Mouse (Mus musculus): ENCODE measurements around the gene Tra2a. TPM values are rescaled to one million over a fixed set of nuclear protein-coding genes. Genes with fewer than 3 reads are reported as not detected.

Tra2a gene
- 47.8 and 51.6 TPM in 2 replicates for polyA plus RNA-seq (2014; fragmentation: Nextera tagmentation; extraction: Ambion mirVana)

- no peaks in the 10 kb centered on the region for H3K27me3 ChIP-seq (ENCODE audit: insufficient read depth, low read length)
- H3K4me3 ChIP-seq (ENCODE audit: low read depth, low read length): peak within 1 kb of the TSS; percentile 100
- no peaks in the 10 kb centered on the region for H3K9me3 ChIP-seq (ENCODE audit: low read depth, low read length)
- WGBS: under 1% methylated on average over 39 of the region's 39 CpGs
- DNase-seq: peak; percentile 99
- peak within 1 kb of the TSS; percentile 100 for H3K9ac ChIP-seq
- ATAC-seq (ENCODE audit: insufficient read depth): peak; percentile 94
- H3K36me3 ChIP-seq (ENCODE audit: insufficient read depth): no peaks in the 10 kb centered on the region
- H3K4me1 ChIP-seq (ENCODE audit: insufficient read depth): peaks cover 11% of the 10 kb centered on the region
- H3K4me2 ChIP-seq: peak within 1 kb of the TSS; percentile 65
- peak within 1 kb of the TSS; percentile 99 for H3K27ac ChIP-seq (ENCODE audit: low read depth)
- no peak for TF ChIP-seq CTCF (IDR thresholded peaks at IDR 0.05; ENCODE audit: low read depth)
Observed at GRCm38 (mm10) chr6:49263847-49264243, at the start of gene Tra2a. Gene Tra2a, minus strand, starts transcription at chr6:49264033.

- no peaks in the 10 kb centered on the region for H3K9me3 ChIP-seq (ENCODE audit: low read depth, low read length)
- DNase-seq: no peak
- no peak overlapping the region for H3K27ac ChIP-seq (ENCODE audit: low read depth)
- no peak for ATAC-seq (ENCODE audit: insufficient read depth)
- H3K4me3 ChIP-seq (ENCODE audit: low read depth, low read length): no peak overlapping the region
- H3K4me1 ChIP-seq (ENCODE audit: insufficient read depth): no peaks in the 10 kb centered on the region
- H3K4me2 ChIP-seq: no peak overlapping the region
- H3K9ac ChIP-seq: no peak overlapping the region
- no peaks in the 10 kb centered on the region for H3K36me3 ChIP-seq (ENCODE audit: insufficient read depth)
- no peak for TF ChIP-seq CTCF (IDR thresholded peaks at IDR 0.05; ENCODE audit: low read depth)
- H3K27me3 ChIP-seq (ENCODE audit: insufficient read depth, low read length): no peaks in the 10 kb centered on the region
Observed at GRCm38 (mm10) chr6:49298286-49298685, 34.5 kb upstream of the Tra2a start.

GRCm38 (mm10) chr6:49282122-49282521 lies 18.3 kb upstream of the Tra2a start:
- Histone ChIP-seq H3K27me3 (ENCODE audit: insufficient read depth, low read length) (no peaks in the 10 kb centered on the region), H3K9me3 (ENCODE audit: low read depth, low read length) (no peaks in the 10 kb centered on the region), H3K9ac (no peak overlapping the region), H3K27ac (ENCODE audit: low read depth) (no peak overlapping the region), H3K4me3 (ENCODE audit: low read depth, low read length) (no peak overlapping the region), H3K36me3 (ENCODE audit: insufficient read depth) (no peaks in the 10 kb centered on the region), H3K4me2 (no peak overlapping the region), H3K4me1 (ENCODE audit: insufficient read depth) (no peaks in the 10 kb centered on the region)
- ATAC-seq (ENCODE audit: insufficient read depth) (no peak), DNase-seq (no peak)
- WGBS: 79% methylated on average over 1 of the region's 1 CpGs
- no peak for TF ChIP-seq CTCF (IDR thresholded peaks at IDR 0.05; ENCODE audit: low read depth)

- Histone ChIP-seq H3K4me2 (no peak overlapping the region), H3K27me3 (ENCODE audit: insufficient read depth, low read length) (no peaks in the 10 kb centered on the region), H3K9me3 (ENCODE audit: low read depth, low read length) (no peaks in the 10 kb centered on the region), H3K27ac (ENCODE audit: low read depth) (no peak overlapping the region), H3K36me3 (ENCODE audit: insufficient read depth) (no peaks in the 10 kb centered on the region), H3K4me1 (ENCODE audit: insufficient read depth) (no peaks in the 10 kb centered on the region), H3K4me3 (ENCODE audit: low read depth, low read length) (no peak overlapping the region), H3K9ac (no peak overlapping the region)
- DNase-seq (peak; percentile 66), ATAC-seq (ENCODE audit: insufficient read depth) (peak; percentile 70; the same call in 1 of the 2 replicates)
- TF ChIP-seq CTCF (IDR thresholded peaks at IDR 0.05; ENCODE audit: low read depth): no peak
- 26% methylated on average over 1 of the region's 1 CpGs for WGBS
Observed at GRCm38 (mm10) chr6:49280942-49281341, 17.1 kb upstream of the Tra2a start.

- no peak overlapping the region for H3K4me2 ChIP-seq
- ATAC-seq (ENCODE audit: insufficient read depth) (no peak), DNase-seq (no peak)
- WGBS: 81% methylated on average over 7 of the region's 7 CpGs
- H3K27me3 ChIP-seq (ENCODE audit: insufficient read depth, low read length): no peaks in the 10 kb centered on the region
- H3K4me1 ChIP-seq (ENCODE audit: insufficient read depth): no peaks in the 10 kb centered on the region
- no peak overlapping the region for H3K27ac ChIP-seq (ENCODE audit: low read depth)
- TF ChIP-seq CTCF (IDR thresholded peaks at IDR 0.05; ENCODE audit: low read depth): no peak
- H3K9ac ChIP-seq: no peak overlapping the region
- H3K4me3 ChIP-seq (ENCODE audit: low read depth, low read length): no peak overlapping the region
- no peaks in the 10 kb centered on the region for H3K36me3 ChIP-seq (ENCODE audit: insufficient read depth)
- no peaks in the 10 kb centered on the region for H3K9me3 ChIP-seq (ENCODE audit: low read depth, low read length)
Observed at GRCm38 (mm10) chr6:49275296-49275695, 11.5 kb upstream of the Tra2a start.

- H3K36me3 ChIP-seq (ENCODE audit: insufficient read depth): no peaks in the 10 kb centered on the region
- H3K4me3 ChIP-seq (ENCODE audit: low read depth, low read length): no peak overlapping the region
- no peak overlapping the region for H3K27ac ChIP-seq (ENCODE audit: low read depth)
- H3K4me2 ChIP-seq: no peak overlapping the region
- no peaks in the 10 kb centered on the region for H3K27me3 ChIP-seq (ENCODE audit: insufficient read depth, low read length)
- ATAC-seq (ENCODE audit: insufficient read depth) (no peak), DNase-seq (no peak)
- WGBS: 65% methylated on average over 9 of the region's 9 CpGs
- H3K9me3 ChIP-seq (ENCODE audit: low read depth, low read length): no peaks in the 10 kb centered on the region
- no peak for TF ChIP-seq CTCF (IDR thresholded peaks at IDR 0.05; ENCODE audit: low read depth)
- H3K9ac ChIP-seq: no peak overlapping the region
- no peaks in the 10 kb centered on the region for H3K4me1 ChIP-seq (ENCODE audit: insufficient read depth)
Observed at GRCm38 (mm10) chr6:49274416-49275091, 10.7 kb upstream of the Tra2a start.

- no peak for DNase-seq
- no peak for ATAC-seq (ENCODE audit: insufficient read depth)
- 36% methylated on average over 4 of the region's 4 CpGs for WGBS
Observed at GRCm38 (mm10) chr6:49273934-49274333, 10.1 kb upstream of the Tra2a start.

More at GRCm38 (mm10) chr6:49273934-49274333, 10.1 kb upstream of the Tra2a start:
- TF ChIP-seq CTCF (IDR thresholded peaks at IDR 0.05; ENCODE audit: low read depth): no peak
- H3K27me3 ChIP-seq (ENCODE audit: insufficient read depth, low read length): no peaks in the 10 kb centered on the region
- no peaks in the 10 kb centered on the region for H3K36me3 ChIP-seq (ENCODE audit: insufficient read depth)
- no peak overlapping the region for H3K9ac ChIP-seq
- no peaks in the 10 kb centered on the region for H3K4me1 ChIP-seq (ENCODE audit: insufficient read depth)
- H3K9me3 ChIP-seq (ENCODE audit: low read depth, low read length): no peaks in the 10 kb centered on the region
- H3K4me3 ChIP-seq (ENCODE audit: low read depth, low read length): no peak overlapping the region
- H3K27ac ChIP-seq (ENCODE audit: low read depth): no peak overlapping the region
- no peak overlapping the region for H3K4me2 ChIP-seq

Measured in lung, embryonic 14.5 days (tissue).